Mouse (Mus musculus) right cerebral cortex, postnatal 10 days (tissue): ENCODE results near the gene Nsun2.

Experiments
- DNase-seq, 2 experiments: peaks; one replicate each; pipeline ENCODE4 v3.0.0; 2021; ENCODE audit warnings: low spot score in 2 of 2

The Nsun2 gene

DNA sequence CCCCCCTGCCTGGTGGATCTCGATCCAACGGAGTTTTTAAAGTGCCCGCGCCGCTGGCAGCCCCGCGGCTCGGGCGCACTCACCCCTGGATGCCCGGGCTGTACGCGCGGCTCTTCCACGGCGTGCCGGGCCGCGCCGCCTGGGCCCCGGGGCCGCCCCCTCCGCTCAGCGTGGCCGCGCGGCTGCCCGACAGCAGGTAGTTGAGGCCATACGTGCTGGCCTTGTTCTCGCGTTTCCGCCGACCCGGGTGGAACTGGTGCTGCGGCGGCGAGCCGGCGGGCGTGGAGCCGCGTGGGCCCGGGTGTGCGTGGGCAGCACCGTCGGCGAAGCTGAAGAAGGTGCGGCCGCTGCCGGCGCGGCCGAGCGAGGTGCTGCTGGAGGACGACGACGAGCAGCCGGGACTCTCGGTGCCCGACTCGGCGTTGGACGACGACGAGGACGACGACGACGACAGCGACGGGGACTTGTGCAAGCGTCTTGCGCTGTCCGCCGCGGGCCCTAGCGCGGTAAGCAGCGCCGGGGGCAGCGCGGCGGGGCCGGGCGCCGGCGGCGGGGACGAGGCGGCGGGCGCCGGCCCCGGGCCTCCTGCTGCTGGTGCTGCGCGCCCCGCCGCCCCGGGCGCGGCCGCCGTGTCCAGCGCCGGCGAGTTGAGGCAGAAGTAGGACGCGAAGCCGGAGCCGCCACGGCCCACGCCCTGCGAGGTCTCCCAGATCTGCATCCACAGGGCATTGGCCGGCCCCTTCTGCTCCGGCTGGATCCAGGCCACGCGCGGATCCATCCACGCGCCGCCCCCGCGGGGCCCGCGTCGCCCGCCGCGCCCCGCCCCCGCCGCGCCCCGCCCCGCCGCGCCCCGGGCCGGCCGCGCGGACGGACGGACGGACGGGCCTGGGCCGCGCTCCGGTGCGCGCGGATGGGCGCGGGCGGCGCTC, at the start of gene Nsun2:
Gene Nsun2 (plus strand): TSS at position 342 of the 929 bp plus-strand sequence.
- peak; percentile 75 to 76 for DNase-seq

DNA sequence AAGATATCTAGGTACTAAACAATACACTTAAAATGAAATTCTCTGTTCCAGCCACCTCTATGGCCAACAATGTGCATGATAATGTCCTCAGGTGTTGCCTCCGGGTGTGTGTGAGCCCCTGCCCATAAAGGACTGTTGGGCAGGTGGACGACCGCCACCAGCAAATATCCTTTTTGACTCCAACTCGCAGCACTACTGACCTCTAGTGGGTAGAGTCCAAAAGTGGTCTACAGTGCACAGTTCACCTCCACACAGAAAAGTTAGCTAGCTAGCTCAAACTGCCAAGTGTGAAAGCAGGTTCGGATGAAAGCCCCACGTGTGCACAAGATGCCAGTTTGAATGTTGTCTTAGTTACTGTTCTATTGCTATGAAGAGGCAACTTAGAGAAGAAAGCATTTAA, 48.2 kb upstream of the Nsun2 start:
- no peak for DNase-seq

DNA sequence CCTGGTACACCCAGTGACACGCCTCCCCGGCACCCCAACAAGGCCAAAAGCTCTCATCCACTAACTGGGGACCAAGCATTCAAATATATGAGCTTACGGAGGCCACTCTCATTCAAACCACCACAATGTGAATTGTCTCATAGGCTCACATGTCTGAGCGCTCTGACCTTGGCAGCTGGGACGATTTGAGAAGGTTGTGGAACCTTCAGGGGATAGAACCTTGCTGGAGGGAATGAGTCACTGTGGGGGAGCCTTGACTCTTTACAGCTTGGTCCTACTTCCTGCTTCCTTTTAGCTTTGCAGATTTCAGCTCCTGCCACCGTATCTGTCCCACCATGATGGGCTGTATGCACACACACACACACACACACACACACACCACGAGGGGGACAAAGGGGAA, 47.7 kb upstream of the Nsun2 start:
- DNase-seq, result no peak

DNA sequence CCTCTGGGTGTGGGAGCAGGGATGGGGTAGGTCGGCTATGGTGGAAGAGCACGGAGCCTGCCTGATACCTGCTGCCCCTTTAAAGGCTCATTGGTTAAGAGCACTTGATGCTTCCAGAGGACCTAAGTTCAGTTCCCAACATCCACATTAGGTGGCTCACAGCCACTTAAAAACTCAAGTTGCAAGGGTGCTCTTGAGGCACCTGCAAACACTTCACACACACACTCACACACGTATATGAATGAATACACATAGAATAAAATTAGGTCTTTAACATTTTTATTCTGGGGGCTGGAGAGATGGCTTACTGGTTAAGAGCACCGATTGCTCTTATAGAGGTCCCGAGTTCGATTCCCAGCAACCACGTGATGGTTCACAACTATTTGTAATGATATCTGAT, 46.4 kb upstream of the Nsun2 start:
- no peak for DNase-seq

DNA sequence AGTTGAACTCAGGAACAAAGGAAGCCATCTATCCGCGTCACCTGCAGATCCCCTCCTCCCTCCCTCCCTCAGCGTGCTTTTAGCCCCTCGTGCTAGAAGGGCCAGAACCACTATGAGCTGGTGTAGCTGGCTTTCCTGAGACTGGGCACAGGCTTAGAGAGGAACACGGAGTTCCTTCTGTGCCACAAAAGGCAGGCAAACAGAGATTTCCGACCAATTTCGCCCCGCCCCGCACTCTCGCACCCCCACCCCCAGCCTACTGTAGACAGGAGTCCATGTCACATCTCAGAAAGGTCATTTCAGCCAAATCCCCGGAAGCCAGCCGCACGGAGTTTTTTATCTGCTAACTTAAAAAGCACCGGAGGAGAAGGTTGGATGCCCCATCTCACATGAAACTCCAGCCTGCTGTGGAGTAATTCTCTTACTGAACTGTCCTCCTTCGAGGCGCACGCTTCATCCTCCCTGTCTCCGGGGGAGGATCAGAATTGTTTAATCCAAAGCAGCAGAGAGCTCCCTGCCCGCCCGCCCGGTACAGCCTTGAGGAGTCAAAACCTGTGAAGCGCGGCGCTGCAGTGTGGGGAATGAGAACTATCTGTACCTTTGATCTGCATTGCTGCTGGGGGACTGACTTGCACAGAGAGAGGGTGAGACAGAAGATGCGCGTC, 45.8 kb upstream of the Nsun2 start:
- DNase-seq, result no peak

DNA sequence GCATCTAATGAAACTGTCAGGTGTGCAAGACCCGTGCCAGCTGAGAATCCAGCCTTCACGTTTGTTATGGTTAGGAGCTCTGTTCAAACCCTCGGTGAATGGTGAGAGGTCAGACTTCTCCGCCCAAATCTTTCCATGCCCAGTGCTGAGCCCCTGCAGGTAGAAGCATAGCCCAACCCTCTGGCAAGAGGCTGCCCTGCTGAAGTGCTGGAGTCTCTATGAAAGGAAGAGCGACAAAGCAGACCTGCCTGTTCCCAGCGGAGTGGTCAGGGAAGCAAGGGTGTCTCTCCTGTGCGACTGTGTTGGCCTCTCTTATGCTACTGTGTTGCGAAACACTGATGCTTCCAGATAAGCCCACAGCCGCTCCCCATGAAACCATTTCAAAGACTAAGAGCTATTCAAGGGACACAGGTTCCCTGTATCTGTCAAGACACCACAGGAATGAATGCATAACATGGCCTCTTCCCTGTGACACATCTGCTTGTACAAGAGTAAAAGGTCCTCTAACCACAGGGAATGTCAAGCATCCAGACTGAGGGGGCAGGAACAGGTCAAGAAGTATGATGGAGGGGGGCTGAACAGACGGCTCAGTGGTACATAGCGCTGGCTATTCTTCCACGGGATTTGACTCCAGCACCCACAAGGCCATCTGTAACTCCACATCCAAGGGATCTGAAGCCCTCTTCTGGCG, 44.8 kb upstream of the Nsun2 start:
- no peak for DNase-seq

DNA sequence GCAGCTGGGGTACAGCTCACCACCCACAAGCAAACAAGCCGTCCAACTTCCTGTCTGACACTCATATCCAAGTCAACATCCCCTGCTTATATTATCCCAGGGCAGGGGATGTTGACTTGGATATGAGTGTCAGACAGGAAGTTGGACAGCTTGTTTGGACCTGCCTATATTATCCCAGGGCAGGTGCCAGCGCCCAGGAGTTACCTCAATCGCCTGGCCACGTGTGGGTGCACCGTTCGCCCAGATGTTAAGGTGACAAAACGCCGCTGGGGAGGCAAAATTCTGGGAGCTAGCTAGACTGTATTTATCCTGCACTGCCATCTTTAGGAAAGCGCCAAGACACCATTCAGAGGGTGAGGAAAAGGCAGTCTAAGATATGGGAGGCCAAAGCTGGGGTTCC, 43.8 kb upstream of the Nsun2 start:
- DNase-seq, result no peak

DNA sequence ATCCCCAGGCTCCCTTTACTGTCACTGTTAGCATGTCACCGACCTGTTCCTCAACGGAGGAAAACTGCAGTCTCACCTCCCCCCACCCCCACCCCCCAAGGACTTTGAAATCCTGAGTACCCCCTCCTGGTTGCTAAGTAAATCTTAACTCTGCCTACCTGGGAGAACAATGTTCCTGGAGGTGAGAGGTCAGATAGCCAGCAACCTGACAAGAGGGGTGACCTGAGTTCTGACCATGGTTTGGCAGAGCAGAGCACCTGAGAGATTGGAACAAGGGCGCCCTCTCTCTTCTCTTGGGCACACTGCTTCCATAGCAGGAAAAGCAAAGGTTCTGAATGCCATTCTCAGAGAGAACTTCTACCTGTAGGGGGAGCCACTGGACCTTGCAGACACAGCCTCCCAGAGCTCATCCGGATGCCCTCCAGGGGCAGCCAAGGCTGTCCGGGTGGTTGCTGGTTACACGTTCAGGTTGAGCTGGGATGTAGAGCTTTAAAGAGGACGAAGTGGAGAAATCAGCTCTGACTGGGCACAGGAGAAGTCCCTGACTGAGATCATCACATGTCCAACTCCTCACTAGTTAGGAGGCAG, 40.6 kb upstream of the Nsun2 start:
- peak in 1 of 2 experiments; percentile 55 for DNase-seq

DNA sequence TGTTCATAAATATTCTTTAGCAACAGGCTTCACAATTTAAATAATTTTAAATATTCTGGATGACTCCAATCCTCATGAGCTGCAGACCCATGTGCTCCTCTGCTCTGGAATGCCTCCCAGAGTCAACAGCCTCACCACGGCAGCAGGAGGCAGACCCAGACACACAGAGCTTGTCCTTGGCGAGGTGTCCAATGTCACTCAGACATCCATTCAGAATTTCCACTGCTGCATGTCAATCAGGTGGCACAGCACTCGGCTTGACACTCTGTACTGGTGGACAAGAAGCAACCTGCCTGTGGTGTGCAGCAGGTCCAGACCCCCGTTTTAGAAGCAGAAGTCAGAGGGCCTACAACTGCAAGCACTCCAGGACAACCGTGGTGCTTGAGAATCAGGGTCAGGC, 35.3 kb upstream of the Nsun2 start:
- no peak for DNase-seq

DNA sequence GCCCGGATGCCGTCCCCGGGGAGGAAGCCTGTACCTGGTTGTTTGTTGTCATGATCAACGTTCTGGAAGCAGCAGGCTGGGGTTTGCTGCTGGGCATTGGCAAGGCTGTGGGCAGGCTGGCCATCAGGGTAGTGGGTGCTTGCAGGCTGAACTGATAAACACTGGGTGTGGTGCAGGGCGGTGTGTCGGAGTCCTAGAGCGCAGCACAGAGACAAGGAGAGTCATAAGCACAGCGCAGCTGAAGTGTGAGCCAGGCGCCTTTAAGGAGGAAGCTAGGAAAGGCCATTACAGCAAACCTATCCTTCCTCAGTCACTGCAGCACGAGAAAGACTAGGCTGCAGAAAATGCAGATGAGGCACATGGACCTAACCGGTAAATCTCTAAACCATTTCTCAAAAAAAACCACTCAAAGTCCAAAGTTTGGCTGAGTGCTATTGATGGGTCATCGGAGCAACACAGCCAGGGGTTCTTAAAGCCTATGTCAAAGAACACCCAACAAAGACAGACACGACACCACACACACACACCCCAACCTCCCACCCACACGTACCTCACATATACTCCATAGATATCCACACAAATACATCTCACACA, 31.3 kb upstream of the Nsun2 start:
- DNase-seq, result no peak

DNA sequence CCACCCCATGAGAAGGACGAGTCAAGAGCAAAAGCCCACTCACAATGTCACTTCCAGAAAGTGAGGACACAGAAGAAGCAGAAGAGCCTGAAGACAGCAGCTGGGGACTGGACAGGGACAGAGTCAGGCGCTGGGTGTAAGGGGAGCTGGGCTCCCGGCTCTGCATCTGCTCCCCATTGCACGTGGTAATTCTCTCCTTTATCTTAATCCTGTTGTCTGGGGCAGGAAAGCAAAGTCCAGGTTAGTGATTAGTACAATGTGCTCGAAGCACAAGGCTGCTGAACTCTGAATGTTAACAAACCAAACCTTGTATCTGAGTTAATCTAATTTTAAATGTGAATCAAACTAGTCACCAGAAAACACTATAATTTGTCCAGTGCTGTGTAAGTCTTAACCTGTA, 30.7 kb upstream of the Nsun2 start:
- no peak for DNase-seq

DNA sequence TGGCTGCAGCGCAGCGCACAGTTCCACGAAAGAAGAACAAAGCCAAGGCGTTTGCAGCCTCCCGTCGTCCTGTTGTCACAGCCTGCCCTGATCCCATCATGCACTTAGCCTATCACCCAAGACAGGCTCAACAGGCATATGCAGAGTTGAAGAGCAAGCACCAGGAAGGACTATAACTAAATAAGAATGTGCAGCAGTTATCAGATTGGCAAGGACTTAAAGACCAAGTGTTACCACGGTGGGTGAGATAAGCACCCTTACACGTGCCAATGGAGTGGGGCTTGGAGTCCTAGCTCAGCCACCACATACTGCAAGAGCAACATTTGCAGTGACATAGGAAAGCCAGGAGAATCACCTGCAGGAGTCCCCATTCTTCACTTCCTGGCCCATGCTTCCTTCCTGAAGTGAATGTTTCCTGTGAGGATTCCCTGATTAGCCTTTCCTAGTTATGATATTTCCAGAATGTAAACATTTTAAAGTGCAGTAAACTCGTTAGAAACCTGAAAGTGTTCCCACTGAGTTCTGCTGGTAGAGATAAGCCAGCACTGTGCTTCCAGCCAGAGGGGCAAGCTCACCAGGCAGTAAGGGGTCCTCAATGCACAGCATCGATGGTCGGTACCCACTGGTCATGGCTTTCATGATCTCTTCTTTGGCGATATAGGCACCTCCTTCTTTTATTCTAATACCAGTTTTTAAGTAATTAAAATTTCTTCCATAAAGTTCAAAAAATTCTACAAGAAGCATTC, 27.0 kb upstream of the Nsun2 start:
- no peak for DNase-seq

DNA sequence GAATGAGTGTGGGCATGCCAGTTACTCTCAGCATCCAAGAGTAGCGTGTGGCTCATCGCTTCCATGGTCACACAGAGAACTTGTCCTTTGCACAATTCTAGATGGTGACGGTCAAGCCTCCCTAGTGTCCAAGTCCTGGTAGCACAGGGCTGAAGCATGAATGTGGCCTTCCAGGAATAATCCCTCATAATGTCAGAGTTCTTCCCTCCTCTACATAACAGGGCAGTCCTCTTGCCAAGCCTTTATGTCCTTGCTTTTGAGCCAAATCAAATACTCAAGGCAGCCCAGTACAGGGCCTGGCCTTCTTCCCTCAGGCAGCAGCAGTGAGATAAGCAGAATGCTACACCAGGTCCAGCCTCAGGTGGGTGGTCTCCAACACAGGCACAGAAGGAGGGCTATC, 25.9 kb upstream of the Nsun2 start:
- DNase-seq, result no peak

DNA sequence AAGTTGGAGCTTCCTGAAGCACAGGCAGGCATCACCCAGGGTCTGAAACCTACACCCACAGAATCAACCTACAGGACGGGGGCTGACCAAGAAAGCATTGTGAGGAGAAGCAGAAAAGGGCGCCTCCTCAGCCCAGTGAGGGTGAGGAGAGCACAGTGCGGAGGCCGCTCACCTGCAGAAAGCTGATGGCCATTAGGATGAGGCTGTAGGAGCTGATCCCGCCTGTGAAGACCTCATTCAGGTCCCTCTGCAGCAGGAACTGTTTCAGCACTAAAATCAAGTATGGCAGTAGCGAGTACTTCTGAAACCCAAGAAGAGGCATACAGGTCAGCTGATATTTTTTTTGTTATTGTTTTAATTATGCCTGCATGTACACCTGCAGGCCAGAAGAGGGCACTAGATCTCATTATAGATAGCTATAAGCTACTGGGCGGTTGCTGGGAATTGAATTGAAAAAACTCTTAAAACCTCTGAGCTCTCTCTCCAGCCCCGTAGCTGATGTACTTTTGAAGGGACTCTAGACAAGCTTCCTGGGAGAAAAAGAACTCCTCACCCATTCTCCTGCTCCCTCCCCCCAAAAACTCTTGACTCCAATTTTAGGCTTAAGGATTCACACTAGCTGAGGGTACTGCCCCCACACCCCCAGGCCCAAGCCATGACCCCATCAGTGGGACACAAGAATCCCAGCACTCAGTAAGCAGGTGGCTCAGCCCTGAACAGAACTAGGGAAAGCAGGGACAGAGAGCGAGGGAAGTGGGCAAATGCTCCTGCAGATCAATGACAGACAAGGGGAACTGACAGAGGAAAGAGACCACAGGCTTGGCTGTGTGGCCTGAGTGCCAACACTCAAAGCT, 23.9 kb upstream of the Nsun2 start:
- no peak for DNase-seq

DNA sequence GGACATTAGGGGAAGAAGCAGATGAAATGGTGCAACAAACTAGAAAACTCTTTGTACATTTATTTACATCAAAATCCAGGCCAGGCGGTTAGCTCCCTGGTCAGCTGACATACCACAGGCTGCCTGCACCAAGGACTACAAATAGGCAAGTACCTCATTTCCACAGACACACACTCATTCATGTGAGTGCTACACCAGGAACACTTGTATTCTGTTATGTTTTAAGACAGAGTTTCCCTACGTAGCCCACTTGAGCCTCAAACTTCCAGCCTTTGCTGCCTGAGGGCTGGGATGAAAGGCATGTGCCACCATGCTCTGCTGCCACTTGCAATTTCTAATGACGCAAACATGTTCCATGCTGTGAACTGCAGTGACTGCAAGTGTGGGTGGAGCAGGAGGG, 18.5 kb upstream of the Nsun2 start:
- no peak for DNase-seq

DNA sequence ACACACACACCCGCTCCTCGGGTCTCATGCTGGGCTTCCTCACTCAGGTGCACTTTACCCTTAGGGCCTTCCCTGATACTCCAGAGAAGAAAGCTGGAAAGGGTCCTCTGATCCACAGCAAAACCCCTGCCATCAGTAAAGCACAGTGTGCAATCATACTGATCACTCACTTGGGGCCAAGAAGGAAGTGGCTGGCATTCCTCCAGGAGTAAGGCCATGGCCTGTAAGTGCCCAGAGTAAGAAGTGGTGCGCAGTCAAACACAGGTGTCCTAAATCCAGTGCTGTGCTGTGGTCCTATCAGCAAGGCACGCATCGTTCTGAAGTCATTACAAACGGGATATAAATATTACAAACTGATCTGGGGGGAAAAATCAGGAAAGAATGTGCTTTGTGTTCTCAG, 16.1 kb upstream of the Nsun2 start:
- no peak for DNase-seq

DNA sequence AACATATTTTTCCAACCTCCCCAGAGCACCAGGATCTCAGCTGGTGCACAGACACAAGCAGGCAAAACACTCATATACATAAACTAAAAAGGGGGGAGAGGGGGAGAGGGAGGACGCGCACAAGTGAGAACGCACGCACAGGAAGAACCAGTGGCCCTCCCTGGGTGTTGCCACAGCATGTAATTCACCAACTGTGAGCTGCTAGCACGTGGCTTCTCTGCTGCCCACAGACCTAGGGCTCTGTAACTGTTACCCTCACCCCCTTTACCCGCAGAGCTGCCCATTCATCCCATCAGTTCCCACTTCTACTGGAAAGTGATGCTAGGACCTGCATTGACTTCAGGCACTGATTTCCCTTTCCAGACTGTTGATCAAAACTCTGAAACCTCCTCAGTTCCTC, 14.4 kb upstream of the Nsun2 start:
- DNase-seq, result no peak

DNA sequence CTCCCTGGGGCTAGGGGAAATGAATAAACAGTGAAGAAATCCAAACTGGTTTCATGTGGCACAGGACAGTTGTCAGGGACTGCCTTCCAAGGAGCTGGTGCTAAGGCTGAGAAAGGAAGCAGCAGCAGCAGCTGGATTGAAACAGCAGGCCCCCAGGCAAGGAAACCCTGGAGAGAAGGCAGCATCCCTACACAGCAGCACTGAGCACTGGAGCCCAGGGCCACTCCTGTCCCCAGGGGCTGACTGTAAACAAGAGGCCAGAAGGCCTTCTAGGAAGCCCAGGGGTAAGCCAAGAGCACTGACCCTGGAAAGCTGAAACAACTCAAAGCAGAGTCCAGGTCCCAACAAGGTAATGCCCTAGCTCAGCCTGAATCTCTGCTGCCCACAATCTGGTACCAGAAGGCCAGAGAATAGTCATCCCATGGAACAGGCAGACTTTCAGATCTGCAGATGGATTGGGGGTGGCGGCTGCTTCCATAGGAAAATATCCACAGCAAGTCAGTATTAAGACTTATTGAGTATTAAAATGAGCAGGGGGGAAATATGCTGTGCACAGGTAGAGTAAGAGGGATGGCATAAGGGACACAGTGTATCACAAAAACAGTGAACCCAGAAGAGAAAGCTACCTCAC, 11.3 kb upstream of the Nsun2 start:
- DNase-seq, result no peak

DNA sequence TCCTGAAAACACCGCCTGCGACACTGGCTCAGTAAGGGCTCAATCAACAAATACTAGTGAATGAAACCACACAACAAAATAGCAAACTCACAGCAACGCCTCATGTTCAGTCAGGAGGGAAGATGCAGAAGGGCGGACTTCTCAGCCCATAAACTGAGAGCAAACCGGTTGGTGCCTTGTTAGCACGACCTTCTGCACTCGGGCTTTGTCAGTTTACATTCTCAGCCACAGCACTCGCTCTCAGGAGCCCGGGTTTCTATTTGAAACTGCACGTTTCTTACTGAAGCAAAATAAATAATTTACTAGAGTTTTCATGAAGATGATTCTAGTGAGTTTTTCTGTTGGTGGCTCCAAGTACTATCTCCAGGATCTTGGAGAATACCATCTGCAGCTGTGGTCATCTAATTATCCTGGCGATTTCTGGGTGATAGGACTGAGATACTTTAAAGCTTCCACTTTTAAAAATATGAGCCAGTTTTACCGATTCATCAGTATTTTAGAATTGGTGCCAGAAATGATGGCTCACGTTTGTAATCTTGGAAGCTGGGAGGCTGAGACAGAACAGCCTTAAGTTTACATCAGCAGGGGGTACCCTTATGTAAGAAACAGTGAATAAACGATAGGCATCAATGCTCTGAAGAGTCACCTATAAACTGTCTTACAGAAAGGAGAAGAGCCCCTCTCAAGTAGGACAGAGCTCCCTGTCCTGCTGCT, 9.9 kb upstream of the Nsun2 start:
- no peak for DNase-seq
